Mouse (Mus musculus) kidney, postnatal 4 days (tissue): ENCODE measurements around the gene Tmem150c.

Source experiments
- DNase-seq, 2 experiments: peaks; one replicate each; pipeline ENCODE4 v3.0.0; 2021; ENCODE audit warnings: mixed read lengths in 2 of 2

The Tmem150c gene

DNA sequence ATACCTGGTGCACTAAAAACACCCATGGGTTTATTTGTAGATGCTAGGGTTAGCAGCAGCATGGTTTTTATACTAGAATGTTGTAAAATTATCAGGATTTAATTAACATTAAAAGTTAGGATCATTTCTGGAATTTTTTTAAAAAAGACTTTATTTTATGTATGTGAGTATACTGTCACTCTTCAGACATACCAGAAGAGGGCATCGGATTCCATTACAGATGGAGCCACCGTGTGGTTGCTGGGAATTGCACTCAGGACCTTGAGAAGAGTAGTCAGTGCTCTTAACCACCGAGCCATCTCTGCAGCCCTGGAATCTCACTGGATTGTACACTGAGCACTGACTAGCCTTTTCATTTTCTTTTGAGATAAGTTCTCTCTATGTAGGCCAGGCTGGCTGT lies 109.7 kb downstream of the Tmem150c start:
- DNase-seq, result no peak

DNA sequence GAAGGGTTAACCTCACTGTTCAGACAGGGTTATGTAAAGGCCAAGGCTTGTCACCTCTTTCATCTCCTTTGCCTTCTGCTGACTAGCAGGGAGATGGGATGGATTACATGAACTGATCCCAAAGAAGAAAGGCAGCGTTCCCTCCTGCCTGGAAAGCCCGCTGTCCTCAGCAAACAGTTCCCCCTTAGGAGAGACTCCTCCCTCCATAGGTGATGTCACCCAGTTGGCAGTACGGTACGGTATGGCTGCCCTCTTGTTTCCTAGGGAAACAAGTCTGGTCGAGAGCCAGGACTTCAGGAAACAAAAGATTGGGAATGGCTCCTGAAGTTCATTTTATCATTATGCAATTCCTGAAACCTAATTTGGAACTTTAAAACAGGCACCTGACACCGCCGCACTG lies 111.7 kb downstream of the Tmem150c start:
- no peak for DNase-seq

- peak in 1 of 2 experiments; percentile 30 for DNase-seq
These were observed 112.4 kb downstream of the Tmem150c start for GRCm38 (mm10) chr5:100047143-100047640.

DNA sequence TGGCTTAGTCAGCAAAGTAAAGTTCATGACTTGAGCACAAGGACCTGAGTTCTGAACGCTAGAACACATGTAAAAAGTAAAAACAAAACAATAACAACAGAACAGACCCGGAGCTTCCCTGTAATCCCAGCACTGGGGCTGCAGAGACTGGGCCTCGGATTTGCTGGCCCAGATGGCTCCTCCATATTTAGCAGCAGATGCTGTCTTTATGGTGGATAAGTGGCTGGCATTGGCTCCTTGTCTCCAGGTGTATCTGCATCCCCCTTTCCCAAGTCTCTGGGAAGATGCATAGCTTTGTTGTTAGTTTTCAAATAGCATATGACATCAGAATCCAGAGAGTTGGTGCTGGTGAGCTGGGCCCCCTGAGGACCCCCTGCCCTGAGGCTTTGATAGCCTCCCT lies 113.5 kb downstream of the Tmem150c start:
- DNase-seq, result no peak

DNA sequence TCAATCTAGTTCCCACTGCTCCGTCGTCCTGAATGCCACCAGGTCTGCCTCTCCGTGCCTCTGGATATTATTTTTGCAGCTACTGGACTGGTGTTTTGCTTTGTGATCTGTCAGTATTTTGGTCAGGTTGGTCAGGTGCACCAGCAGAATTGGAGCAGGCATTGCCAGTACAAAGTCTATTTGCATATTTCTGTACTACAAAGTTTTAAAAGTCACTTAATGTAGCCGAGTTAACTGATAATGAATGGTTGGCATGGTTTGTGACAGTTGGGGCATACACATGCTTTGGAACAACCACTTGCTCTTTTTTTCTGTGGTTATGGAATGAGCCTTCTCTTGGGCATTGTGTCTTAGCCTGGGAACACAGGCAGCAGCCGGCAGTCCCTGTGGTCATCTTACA lies 115.0 kb downstream of the Tmem150c start:
- DNase-seq, result no peak

DNA sequence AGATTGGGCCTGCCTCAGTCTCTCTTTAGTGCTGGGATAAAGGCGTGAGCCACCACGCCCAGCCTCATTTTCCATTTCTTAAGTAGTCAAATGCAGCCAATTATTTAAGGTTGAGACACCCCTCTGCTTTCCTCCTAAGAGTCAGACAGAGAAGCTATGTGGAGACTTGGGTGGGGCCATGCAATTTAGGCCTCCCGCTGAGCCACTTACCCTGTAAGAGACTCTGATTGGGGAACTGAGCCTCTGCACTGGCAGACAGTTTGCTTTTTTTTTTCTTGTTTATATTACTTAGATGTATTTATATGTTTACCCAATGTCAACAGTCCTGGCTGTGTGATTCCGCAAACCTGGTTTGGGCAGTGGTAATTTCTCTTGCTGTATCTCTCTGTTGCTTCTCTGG lies 115.6 kb downstream of the Tmem150c start:
- no peak for DNase-seq

DNA sequence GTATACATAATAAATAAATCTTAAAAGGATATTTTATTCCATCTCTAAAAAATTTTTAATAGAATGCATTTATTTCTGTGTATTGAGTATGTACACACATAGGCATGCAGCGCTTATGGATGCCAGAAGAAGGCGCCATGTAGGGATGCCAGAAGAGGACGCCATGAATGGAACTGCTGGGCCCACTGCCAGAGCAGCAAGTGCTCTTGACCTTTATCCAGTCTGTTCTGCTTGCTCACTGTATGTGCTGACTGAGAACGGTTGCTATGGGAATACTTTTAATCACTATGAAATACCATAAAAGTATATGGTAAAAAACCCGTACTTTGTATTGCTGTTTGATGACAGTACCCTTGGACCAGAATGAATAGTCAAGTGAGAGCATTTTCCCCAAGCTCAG lies 116.2 kb downstream of the Tmem150c start:
- DNase-seq, result peak; percentile 48 to 63

- no peak for DNase-seq
These were observed 117.1 kb downstream of the Tmem150c start for GRCm38 (mm10) chr5:100042467-100042866.

DNA sequence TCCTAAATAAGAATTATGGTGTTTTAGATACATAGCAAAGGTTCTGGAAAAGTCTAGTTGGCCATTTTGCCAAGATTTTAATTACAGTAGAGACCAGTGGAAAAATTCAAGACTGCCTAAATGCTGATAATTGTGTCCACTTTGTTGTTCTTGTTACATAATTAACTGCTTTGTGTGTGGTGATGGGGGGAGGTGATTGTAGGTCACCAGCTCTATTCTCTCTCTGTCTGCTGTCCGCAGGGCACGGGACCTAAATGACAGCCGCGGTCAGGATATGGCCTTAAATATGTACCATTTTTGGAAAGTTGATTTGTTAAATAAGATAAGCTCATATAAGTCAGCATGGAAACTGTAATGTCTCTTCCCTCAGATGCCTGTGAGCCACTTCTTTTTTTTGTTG lies 118.3 kb downstream of the Tmem150c start:
- no peak for DNase-seq

DNA sequence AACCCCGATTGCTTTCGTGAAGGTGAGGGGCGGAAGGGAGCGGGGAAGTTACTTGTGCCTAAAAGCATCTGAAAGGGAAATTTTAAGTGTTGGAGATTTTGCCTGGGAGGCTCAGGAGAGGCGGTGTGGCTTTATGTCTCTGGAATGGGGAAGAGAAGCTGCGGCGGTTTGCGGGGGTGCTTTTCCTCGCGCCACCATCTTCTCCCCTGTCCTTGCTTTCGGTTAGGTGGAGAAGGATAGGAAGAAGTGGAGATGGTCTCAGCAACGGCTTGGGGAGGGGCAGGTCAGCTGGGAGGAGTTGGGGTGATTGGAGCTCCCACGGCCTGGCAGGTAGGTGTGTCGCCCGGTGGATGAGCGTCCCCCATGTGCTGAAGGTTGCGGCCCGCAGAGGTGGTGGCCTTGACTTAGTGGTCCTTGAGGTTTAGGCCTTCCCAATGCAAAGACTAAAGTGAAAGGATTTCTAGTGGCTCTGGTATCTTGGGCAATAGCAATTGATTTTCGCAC lies 119.3 kb downstream of the Tmem150c start:
- DNase-seq, result peak in 1 of 2 experiments; percentile 49

GRCm38 (mm10) chr5:100039602-100040142 lies 119.9 kb downstream of the Tmem150c start, which contains the start of the genes Hnrnpdl and Enoph1:
Gene Hnrnpdl, minus strand, starts transcription at chr5:100039664.
Gene Enoph1, plus strand, starts transcription at chr5:100039985.
- DNase-seq, result peak; percentile 94 to 97

DNA sequence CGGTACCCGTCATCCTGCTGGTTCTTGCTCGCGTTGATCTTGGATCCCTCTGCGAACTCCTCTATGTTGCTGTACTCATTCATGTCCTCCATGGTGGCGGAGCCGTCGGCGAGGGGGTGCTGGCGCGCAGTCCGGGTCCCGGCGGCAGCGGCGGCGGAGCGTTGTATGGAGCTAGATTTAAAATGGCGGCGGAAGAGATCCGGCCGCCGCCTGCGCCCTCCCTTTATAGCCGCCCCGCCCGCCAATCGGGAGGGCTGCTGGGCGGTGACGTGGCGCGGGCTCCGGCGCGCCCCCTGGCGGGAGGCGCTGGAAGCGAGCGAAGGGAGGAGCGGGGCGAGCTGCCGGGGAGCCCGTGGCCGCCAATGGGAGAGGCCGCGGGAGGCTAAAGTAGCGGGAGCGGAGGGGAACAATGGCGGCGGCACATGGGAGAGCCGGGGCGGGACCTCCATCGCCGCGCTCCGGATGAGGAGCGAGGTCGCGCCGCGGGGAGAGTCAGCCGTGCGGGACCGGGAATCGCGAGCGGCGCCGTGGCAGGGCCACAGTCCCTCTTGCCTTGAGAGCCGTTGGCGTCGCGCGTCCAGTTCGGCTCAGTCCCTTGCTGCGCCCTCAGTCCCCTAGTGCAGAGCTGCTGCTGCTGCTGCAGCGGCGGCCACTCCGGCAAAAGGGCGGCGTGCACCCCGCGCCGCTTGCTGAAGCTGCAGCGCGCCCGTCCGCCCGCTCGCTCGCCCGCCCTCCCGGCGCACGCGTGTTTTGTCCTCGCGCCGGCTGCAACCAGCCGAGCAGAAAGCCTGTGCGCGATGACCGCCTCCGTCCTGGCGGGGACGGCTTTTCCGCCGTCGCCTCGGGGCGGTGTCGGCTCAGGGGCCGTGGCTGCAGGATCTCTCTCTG lies 120.7 kb downstream of the Tmem150c start:
- peak; percentile 96 to 97 for DNase-seq

GRCm38 (mm10) chr5:100037965-100038713 lies 121.5 kb downstream of the Tmem150c start:
- peak; percentile 95 to 96 for DNase-seq

GRCm38 (mm10) chr5:100036681-100037080 lies 122.9 kb downstream of the Tmem150c start:
- peak; percentile 38 to 49 for DNase-seq

DNA sequence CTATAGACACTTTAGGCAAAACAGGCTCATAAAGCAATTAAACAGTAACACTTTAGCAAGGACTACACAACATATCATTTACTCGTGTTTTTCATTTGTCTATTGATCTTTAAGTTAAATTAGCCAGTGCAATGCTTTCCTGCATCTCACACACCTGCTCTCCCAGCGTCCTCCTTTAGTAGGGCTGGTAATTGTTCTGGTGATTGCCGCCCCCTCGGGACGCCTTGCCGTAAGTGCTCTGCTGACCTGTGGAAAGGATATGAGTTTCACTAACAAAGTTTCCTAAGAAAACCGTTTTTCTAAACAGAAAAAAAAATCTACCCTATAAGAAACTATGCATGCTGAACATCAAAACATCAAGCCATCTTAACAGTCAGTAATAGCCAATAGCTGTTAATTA lies 123.7 kb downstream of the Tmem150c start:
- peak; percentile 38 to 48 for DNase-seq

DNA sequence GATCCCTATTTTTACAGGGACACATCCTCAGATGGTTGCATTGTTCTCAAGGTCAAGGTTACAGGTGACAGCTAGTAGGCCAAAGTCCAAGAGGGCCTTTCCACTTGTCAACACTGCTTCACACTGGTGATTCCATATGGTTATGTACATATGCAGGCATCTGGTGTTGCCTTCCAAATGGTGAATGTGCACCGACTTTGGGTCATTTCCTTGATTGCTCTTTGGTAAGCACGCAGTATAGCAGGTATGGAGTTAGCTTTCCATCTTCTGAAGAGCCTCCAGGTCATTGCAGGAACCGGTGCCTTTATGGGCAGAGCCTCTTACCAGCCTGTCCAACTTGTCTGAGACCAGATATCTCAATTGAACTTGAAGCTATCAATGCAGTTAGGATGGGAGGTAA lies 127.0 kb downstream of the Tmem150c start:
- no peak for DNase-seq

DNA sequence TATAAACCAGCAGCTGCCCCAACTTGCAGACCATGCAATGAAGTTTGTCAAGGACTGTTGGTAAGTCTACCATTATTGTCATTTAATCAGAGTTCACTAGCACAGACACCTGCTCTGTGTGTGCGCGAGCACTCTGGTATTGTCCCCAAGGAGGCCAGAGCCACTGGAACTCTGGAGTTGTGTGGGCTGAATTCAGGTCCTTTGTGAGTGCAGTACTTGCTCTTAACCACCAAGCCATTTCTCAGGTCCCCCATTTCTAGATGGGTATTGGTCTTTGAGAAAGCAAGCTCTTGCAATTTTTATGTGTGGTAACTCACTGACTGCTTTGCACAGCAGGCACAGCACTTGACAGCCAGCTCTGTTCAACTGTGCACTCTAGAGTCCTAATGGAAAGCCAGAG lies 127.5 kb downstream of the Tmem150c start:
- DNase-seq, result no peak

DNA sequence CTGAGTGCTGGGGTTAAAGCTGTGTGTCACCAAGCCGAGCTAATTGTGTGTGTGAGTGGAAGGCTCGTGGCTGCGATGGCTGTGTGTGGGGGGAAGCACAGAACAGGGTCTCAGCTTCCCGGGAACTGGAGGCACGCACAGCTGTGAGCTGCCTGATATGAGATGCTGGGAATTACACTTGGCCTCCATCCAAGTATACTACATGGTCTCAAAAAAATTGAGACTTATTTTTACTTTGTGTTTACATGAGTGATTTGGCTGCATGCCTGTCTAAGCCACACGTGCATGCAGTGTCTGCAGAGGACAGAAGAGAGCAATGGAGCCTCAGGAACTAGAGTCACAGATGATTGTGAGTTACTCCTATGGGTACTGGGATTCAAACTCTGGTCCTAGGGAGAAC lies 129.5 kb downstream of the Tmem150c start:
- peak; percentile 40 to 55 for DNase-seq
